9 mouse cellular contexts compared by ENCODE assay signal in the genomic region with DNA sequence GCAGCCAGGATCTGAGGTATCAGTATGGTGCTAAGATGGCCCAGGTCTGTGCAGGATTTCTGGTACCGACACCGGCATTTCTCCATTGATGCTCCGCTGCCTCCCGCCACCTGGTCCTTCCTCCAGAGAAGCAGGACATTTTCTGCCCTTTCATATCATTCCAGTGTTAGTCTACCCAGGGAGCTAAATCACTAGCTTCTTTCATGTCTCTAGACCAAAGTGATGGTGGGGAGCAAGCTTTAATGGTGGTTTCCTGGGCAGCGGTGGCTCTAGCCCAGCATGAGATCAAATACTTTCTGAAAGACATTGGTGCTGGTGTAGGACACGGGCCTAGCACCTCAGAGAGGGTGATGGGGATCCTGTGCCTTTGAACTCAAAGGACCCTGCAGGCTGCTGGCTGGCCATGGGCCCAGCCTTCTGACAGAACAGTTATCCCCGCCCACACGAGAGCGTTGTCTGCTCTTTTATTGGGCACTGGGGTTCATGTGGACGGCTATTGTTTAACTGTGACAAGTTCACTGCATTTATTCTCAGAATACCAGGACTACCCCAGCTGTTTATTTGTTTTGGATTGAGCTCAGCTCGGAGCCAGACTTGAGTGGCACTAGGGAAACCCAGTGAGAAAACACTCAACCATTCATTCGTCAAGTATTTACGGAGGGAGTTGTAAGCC. TPM values are rescaled to one million over a fixed set of nuclear protein-coding genes. Genes with fewer than 3 reads are reported as not detected.
DNase-seq lines count a peak whose midpoint lies in the region; ATAC-seq and TF ChIP-seq lines count a peak whose summit lies in the region.
"Had no signal": no experiment of that assay in that cellular context is flagged by ENCODE, and none has a peak within 500 bp of the region (broad histone marks: within the 10 kb centered on the region; RNA-seq: fewer than 3 reads in every experiment).

No protein-coding gene starts in this region.

- H3K4me2 ChIP-seq in forebrain, embryonic 14.5 days (ENCODE audit: low read length) = no peak overlapping the region
- H3K4me2 ChIP-seq in midbrain, embryonic 16.5 days (ENCODE audit: low read length) = no peak overlapping the region
- H3K4me2 ChIP-seq: embryonic facial prominence, embryonic 12.5 days had no signal

- no peaks in the 10 kb centered on the region for H3K9me3 ChIP-seq in forebrain, embryonic 14.5 days (replicated peaks; ENCODE audit: control insufficient read depth, low read length)
- H3K9me3 ChIP-seq in midbrain, embryonic 16.5 days (replicated peaks; ENCODE audit: control insufficient read depth, low read length, poor library complexity, severe bottlenecking) = no peaks in the 10 kb centered on the region
- H3K9me3 ChIP-seq: embryonic facial prominence, embryonic 12.5 days had no signal

- H3K9ac ChIP-seq in forebrain, embryonic 14.5 days (ENCODE audit: low read length) = no peak overlapping the region
- no peak overlapping the region for H3K9ac ChIP-seq in midbrain, embryonic 16.5 days (ENCODE audit: low read depth, low read length)
- H3K9ac ChIP-seq: embryonic facial prominence, embryonic 12.5 days had no signal

- no peak for DNase-seq in layer of hippocampus, adult 2 months (ENCODE audit: low spot score in 2 of 2)
- DNase-seq in layer of hippocampus, adult 9-10 months (ENCODE audit: low spot score) = no peak
- DNase-seq in forebrain, embryonic 14.5 days (ENCODE audit: low spot score) = peak; percentile 70
- DNase-seq in kidney, adult 9 months = peak; percentile 51
- no peak for DNase-seq in gastrocnemius, adult 2 months
- DNase-seq in adrenal gland, adult (ENCODE audit: inconsistent age in 2 of 2, low spot score in 1 of 2) = no peak

- no peaks in the 10 kb centered on the region for H3K27me3 ChIP-seq in forebrain, embryonic 14.5 days (replicated peaks; ENCODE audit: control insufficient read depth, insufficient read depth, low read length)
- no peaks in the 10 kb centered on the region for H3K27me3 ChIP-seq in midbrain, embryonic 16.5 days (ENCODE audit: control insufficient read depth, insufficient read depth, low read depth, low read length)
- H3K27me3 ChIP-seq: embryonic facial prominence, embryonic 12.5 days had no signal

- ATAC-seq in forebrain, embryonic 14.5 days = peak; percentile 72
- ATAC-seq in midbrain, embryonic 16.5 days = peak; percentile 69

- TF ChIP-seq CTCF in layer of hippocampus, adult 2 months (conservative IDR thresholded peaks at IDR 0.05) = no peak
- TF ChIP-seq CTCF in gastrocnemius, adult 2 months (IDR thresholded peaks at IDR 0.05) = no peak

- H3K36me3 ChIP-seq in forebrain, embryonic 14.5 days (ENCODE audit: control insufficient read depth, insufficient read depth, low read length) = peaks cover 7% of the 10 kb centered on the region; the same call in 1 of the 2 replicates
- peaks cover 3% of the 10 kb centered on the region; the same call in 1 of the 2 replicates for H3K36me3 ChIP-seq in midbrain, embryonic 16.5 days (ENCODE audit: control insufficient read depth, insufficient read depth, low read length)

- peaks cover 7% of the 10 kb centered on the region for H3K4me1 ChIP-seq in forebrain, embryonic 14.5 days (ENCODE audit: control insufficient read depth, insufficient read depth, low read length)
- H3K4me1 ChIP-seq in midbrain, embryonic 16.5 days (ENCODE audit: control insufficient read depth, insufficient read depth, low read length) = peaks cover 6% of the 10 kb centered on the region; the same call in 1 of the 2 replicates
- H3K4me1 ChIP-seq: embryonic facial prominence, embryonic 12.5 days had no signal

- no peak overlapping the region for H3K4me3 ChIP-seq in layer of hippocampus, adult 2 months
- H3K4me3 ChIP-seq in forebrain, embryonic 14.5 days (ENCODE audit: low read depth, low read length) = no peak overlapping the region
- no peak overlapping the region for H3K4me3 ChIP-seq in midbrain, embryonic 16.5 days (ENCODE audit: low read depth, low read length)
- no peak overlapping the region for H3K4me3 ChIP-seq in gastrocnemius, adult 2 months
- H3K4me3 ChIP-seq: embryonic facial prominence, embryonic 12.5 days; myocyte had no signal

- intact Hi-C loops in gastrocnemius, adult 2 months (cut with DNase I) = no loop called here

- WGBS in forebrain, embryonic 14.5 days = 43% methylated on average over 13 of the region's 13 CpGs
- 51% methylated on average over 13 of the region's 13 CpGs for WGBS in midbrain, embryonic 16.5 days

- peak overlapping the region; percentile 72 for H3K27ac ChIP-seq in layer of hippocampus, adult 2 months
- H3K27ac ChIP-seq in forebrain, embryonic 14.5 days (ENCODE audit: low read depth, low read length) = peak overlapping the region; percentile 5; the same call in 1 of the 2 replicates
- peak overlapping the region; percentile 29; the same call in 1 of the 2 replicates for H3K27ac ChIP-seq in midbrain, embryonic 16.5 days (ENCODE audit: low read length)
- no peak overlapping the region for H3K27ac ChIP-seq in gastrocnemius, adult 2 months

RNA-seq across cellular contexts. Expression of gene Sirpa, which starts 31.7 kb away (rescaled TPM):
- total RNA-seq in layer of hippocampus, adult 2 months (2021) = 100 to 1,000 TPM; 279 to 289 TPM
- 24.8 and 31.0 TPM in 2 replicates for polyA plus RNA-seq in forebrain, embryonic 14.5 days (2014; fragmentation: Nextera tagmentation; extraction: Ambion mirVana)
- 41.3 and 45.9 TPM in 2 replicates for polyA plus RNA-seq in midbrain, embryonic 16.5 days (2015; fragmentation: Nextera tagmentation; extraction: Ambion mirVana)
- 1 to 10 TPM; 5.0 to 7.4 TPM for total RNA-seq in gastrocnemius, adult 2 months (2021)

Comparison
In these comparisons a context has a peak if more than half of its experiments do, and no peak if none do; other contexts are left out.
1. DNase-seq: peak in forebrain, embryonic 14.5 days (single experiment) and kidney, adult 9 months (single experiment); none in layer of hippocampus, adult 2 months (0 of 2), layer of hippocampus, adult 9-10 months (single experiment), gastrocnemius, adult 2 months (single experiment) and adrenal gland, adult (0 of 2).
2. RNA of gene Sirpa, which starts 31.7 kb away (total RNA-seq): 279 to 289 TPM in layer of hippocampus, adult 2 months; 5.0 to 7.4 TPM in gastrocnemius, adult 2 months; every median in the first group is over 10 times any median in the second.